Mouse (Mus musculus) right cerebral cortex, adult 2 months (tissue): ENCODE measurements around the gene Cxadr.

Experiments
- DNase-seq, 2 experiments: peaks; one replicate each; pipeline ENCODE4 v3.0.0; 2021 to 2022; ENCODE audit warnings: low spot score in 2 of 2

Cxadr gene

GRCm38 (mm10) chr16:78306606-78307005, 5.3 kb downstream of the Cxadr start:
- no peak for DNase-seq

- no peak for DNase-seq
Measured at GRCm38 (mm10) chr16:78307476-78308192, 6.3 kb downstream of the Cxadr start.

GRCm38 (mm10) chr16:78309258-78309657, 8.0 kb downstream of the Cxadr start:
- DNase-seq = no peak

GRCm38 (mm10) chr16:78313135-78313887, 12.0 kb downstream of the Cxadr start:
- no peak for DNase-seq

- DNase-seq = no peak
Measured at GRCm38 (mm10) chr16:78314026-78314425, 12.7 kb downstream of the Cxadr start.

GRCm38 (mm10) chr16:78316849-78317248, 15.6 kb downstream of the Cxadr start:
- peak; percentile 65 to 71 for DNase-seq

- DNase-seq = no peak
Measured at GRCm38 (mm10) chr16:78317960-78318359, 16.7 kb downstream of the Cxadr start.

GRCm38 (mm10) chr16:78319711-78320110, 18.4 kb downstream of the Cxadr start:
- no peak for DNase-seq

GRCm38 (mm10) chr16:78321559-78321958, 20.3 kb downstream of the Cxadr start:
- no peak for DNase-seq

- peak in 1 of 2 experiments; percentile 26 for DNase-seq
Measured at GRCm38 (mm10) chr16:78322140-78322539, 20.9 kb downstream of the Cxadr start.

- no peak for DNase-seq
Measured at GRCm38 (mm10) chr16:78325972-78326848, 24.9 kb downstream of the Cxadr start.

- no peak for DNase-seq
Measured at GRCm38 (mm10) chr16:78327562-78327961, 26.3 kb downstream of the Cxadr start.

- DNase-seq = no peak
Measured at GRCm38 (mm10) chr16:78327999-78328398, 26.7 kb downstream of the Cxadr start.

GRCm38 (mm10) chr16:78337226-78337625, 35.9 kb downstream of the Cxadr start:
- DNase-seq = no peak

GRCm38 (mm10) chr16:78341356-78341755, 40.1 kb downstream of the Cxadr start:
- DNase-seq = no peak

GRCm38 (mm10) chr16:78342767-78343166, 41.5 kb downstream of the Cxadr start:
- DNase-seq = no peak

GRCm38 (mm10) chr16:78343792-78344191, 42.5 kb downstream of the Cxadr start:
- no peak for DNase-seq

GRCm38 (mm10) chr16:78346662-78347327, 45.5 kb downstream of the Cxadr start:
- DNase-seq = no peak

GRCm38 (mm10) chr16:78347328-78347926, 46.1 kb downstream of the Cxadr start:
- DNase-seq = no peak

- DNase-seq = no peak
Measured at GRCm38 (mm10) chr16:78357757-78358156, 56.5 kb downstream of the Cxadr start.

- DNase-seq = no peak
Measured at GRCm38 (mm10) chr16:78361466-78361865, 60.2 kb downstream of the Cxadr start.
